In genomic region chr12:105549835-105550802, GRCm38 (mm10) we compare ENCODE assay signal across 32 mouse cellular contexts. TPM values are rescaled to one million over a fixed set of nuclear protein-coding genes. Genes with fewer than 3 reads are reported as not detected.
DNase-seq lines count a peak whose midpoint lies in the region; ATAC-seq and TF ChIP-seq lines count a peak whose summit lies in the region.
"Had no signal": no experiment of that assay in that cellular context is flagged by ENCODE, and none has a peak within 500 bp of the region (broad histone marks: within the 10 kb centered on the region; RNA-seq: fewer than 3 reads in every experiment).

No protein-coding gene starts in this region.

- no peak overlapping the region for H3K27ac ChIP-seq in hindbrain, postnatal 0 days
- no peak overlapping the region for H3K27ac ChIP-seq in hindbrain, embryonic 13.5 days
- no peak overlapping the region for H3K27ac ChIP-seq in midbrain, embryonic 11.5 days (ENCODE audit: low read depth, low read length)
- no peak overlapping the region for H3K27ac ChIP-seq in midbrain, embryonic 16.5 days (ENCODE audit: low read length)
- H3K27ac ChIP-seq: embryonic facial prominence, embryonic 10.5 days; embryonic facial prominence, embryonic 13.5 days; forebrain, embryonic 12.5 days; forebrain, embryonic 15.5 days; heart, adult 2 months; heart, embryonic 15.5 days; hindbrain, embryonic 10.5 days; hindbrain, embryonic 14.5 days had no signal

- no peak for TF ChIP-seq CTCF in hindbrain, postnatal 0 days (IDR thresholded peaks at IDR 0.05; ENCODE audit: low read depth)

- H3K9ac ChIP-seq in hindbrain, postnatal 0 days (replicated peaks; ENCODE audit: low read length) = 0 out of 2 replicates have a peak overlapping the region, but pooled peaks have one; percentile 9
- no peak overlapping the region for H3K9ac ChIP-seq in hindbrain, embryonic 13.5 days
- no peak overlapping the region for H3K9ac ChIP-seq in midbrain, embryonic 11.5 days (ENCODE audit: low read length)
- H3K9ac ChIP-seq in midbrain, embryonic 16.5 days (ENCODE audit: low read depth, low read length) = no peak overlapping the region
- H3K9ac ChIP-seq: embryonic facial prominence, embryonic 13.5 days; forebrain, embryonic 12.5 days; forebrain, embryonic 15.5 days; heart, embryonic 12.5 days; heart, embryonic 15.5 days; hindbrain, embryonic 14.5 days had no signal

- no peaks in the 10 kb centered on the region for H3K36me3 ChIP-seq in hindbrain, postnatal 0 days (ENCODE audit: insufficient read depth, low read length)
- H3K36me3 ChIP-seq in hindbrain, embryonic 13.5 days = no peaks in the 10 kb centered on the region
- no peaks in the 10 kb centered on the region for H3K36me3 ChIP-seq in midbrain, embryonic 11.5 days (ENCODE audit: control insufficient read depth, insufficient read depth, low read length)
- H3K36me3 ChIP-seq in midbrain, embryonic 16.5 days (ENCODE audit: control insufficient read depth, insufficient read depth, low read length) = no peaks in the 10 kb centered on the region
- H3K36me3 ChIP-seq in myocyte (ENCODE audit: control insufficient read depth, insufficient read depth) = no peaks in the 10 kb centered on the region
- H3K36me3 ChIP-seq: embryonic facial prominence, embryonic 10.5 days; embryonic facial prominence, embryonic 13.5 days; forebrain, embryonic 12.5 days; forebrain, embryonic 15.5 days; heart, embryonic 12.5 days; heart, embryonic 15.5 days; hindbrain, embryonic 10.5 days had no signal

- no peak overlapping the region for H3ac ChIP-seq in myocyte (ENCODE audit: control insufficient read depth, insufficient read length)

- H3K4me1 ChIP-seq in hindbrain, postnatal 0 days (ENCODE audit: insufficient read depth, low read length) = no peaks in the 10 kb centered on the region
- peaks cover 32% of the 10 kb centered on the region for H3K4me1 ChIP-seq in hindbrain, embryonic 13.5 days (replicated peaks)
- H3K4me1 ChIP-seq in midbrain, embryonic 11.5 days (ENCODE audit: control insufficient read depth, insufficient read depth, low read length) = peaks cover 3% of the 10 kb centered on the region; the same call in 1 of the 2 replicates
- peaks cover 7% of the 10 kb centered on the region; the same call in 1 of the 2 replicates for H3K4me1 ChIP-seq in midbrain, embryonic 16.5 days (ENCODE audit: control insufficient read depth, insufficient read depth, low read length)

- no peak for DNase-seq in hindbrain, postnatal 0 days (ENCODE audit: low spot score)
- peak; percentile 10 for DNase-seq in midbrain, embryonic 11.5 days (ENCODE audit: low spot score, missing footprints)
- DNase-seq in neural tube, embryonic 10.5 days (ENCODE audit: extremely low spot score, low spot score) = no peak
- DNase-seq in right cerebral cortex, adult 2 months (ENCODE audit: low spot score in 2 of 2) = no peak
- DNase-seq: adrenal gland, adult 8-10 months; adrenal gland, postnatal 25 days; B cell, adult 2 months; cerebellum, adult 11-12 months; cerebellum, adult 8-10 months; cerebellum, postnatal 10 days; cerebellum, postnatal 36 days; embryo, embryonic 11 days; gastrocnemius, postnatal 10 days; gastrocnemius, postnatal 36 days; heart, adult 2 months; heart, postnatal 10 days; heart, postnatal 36 days had no signal

- ATAC-seq in hindbrain, postnatal 0 days = no peak
- no peak for ATAC-seq in hindbrain, embryonic 13.5 days (ENCODE audit: low FRiP score)
- ATAC-seq in midbrain, embryonic 11.5 days (ENCODE audit: low FRiP score) = no peak
- ATAC-seq in midbrain, embryonic 16.5 days = no peak
- ATAC-seq: activated CD4-positive, CD25-positive, alpha-beta regulatory T cell, adult 4 months; forebrain, embryonic 15.5 days had no signal

- no peak overlapping the region for H3K4me3 ChIP-seq in hindbrain, postnatal 0 days (ENCODE audit: low read length)
- H3K4me3 ChIP-seq in hindbrain, embryonic 13.5 days = no peak overlapping the region
- no peak overlapping the region for H3K4me3 ChIP-seq in midbrain, embryonic 11.5 days (ENCODE audit: low read depth, low read length)
- no peak overlapping the region for H3K4me3 ChIP-seq in midbrain, embryonic 16.5 days (ENCODE audit: low read depth, low read length)
- no peak overlapping the region for H3K4me3 ChIP-seq in myocyte
- H3K4me3 ChIP-seq: embryonic facial prominence, embryonic 10.5 days; embryonic facial prominence, embryonic 13.5 days; erythroblast, embryonic 14.5 days; forebrain, embryonic 12.5 days; forebrain, embryonic 15.5 days; heart, adult 2 months; heart, embryonic 12.5 days; heart, embryonic 15.5 days; hindbrain, embryonic 10.5 days had no signal

- TF ChIP-seq POLR2A in myocyte (IDR thresholded peaks at IDR 0.05; ENCODE audit: insufficient read length, low read depth) = no peak

- no peaks in the 10 kb centered on the region for H3K79me2 ChIP-seq in myocyte (ENCODE audit: control insufficient read depth, insufficient read depth)

- H3K9me3 ChIP-seq in hindbrain, postnatal 0 days (ENCODE audit: low read length) = no peaks in the 10 kb centered on the region
- H3K9me3 ChIP-seq in hindbrain, embryonic 13.5 days = no peaks in the 10 kb centered on the region
- no peaks in the 10 kb centered on the region for H3K9me3 ChIP-seq in midbrain, embryonic 11.5 days (ENCODE audit: control insufficient read depth, low read length)
- no peaks in the 10 kb centered on the region for H3K9me3 ChIP-seq in midbrain, embryonic 16.5 days (replicated peaks; ENCODE audit: control insufficient read depth, low read length, poor library complexity, severe bottlenecking)
- H3K9me3 ChIP-seq: embryonic facial prominence, embryonic 10.5 days; embryonic facial prominence, embryonic 13.5 days; forebrain, embryonic 12.5 days; forebrain, embryonic 15.5 days; heart, embryonic 12.5 days; heart, embryonic 15.5 days; hindbrain, embryonic 10.5 days had no signal

- 76% methylated on average over 4 of the region's 4 CpGs for WGBS in hindbrain, postnatal 0 days
- 83% methylated on average over 4 of the region's 4 CpGs for WGBS in hindbrain, embryonic 13.5 days
- WGBS in midbrain, embryonic 11.5 days = 78% methylated on average over 4 of the region's 4 CpGs
- 88% methylated on average over 4 of the region's 4 CpGs for WGBS in midbrain, embryonic 16.5 days

- no peak overlapping the region for H3K4me2 ChIP-seq in hindbrain, postnatal 0 days (ENCODE audit: low read depth, low read length)
- no peak overlapping the region for H3K4me2 ChIP-seq in hindbrain, embryonic 13.5 days
- no peak overlapping the region for H3K4me2 ChIP-seq in midbrain, embryonic 11.5 days
- no peak overlapping the region for H3K4me2 ChIP-seq in midbrain, embryonic 16.5 days (ENCODE audit: low read length)
- H3K4me2 ChIP-seq in myocyte (ENCODE audit: low read depth) = no peak overlapping the region
- H3K4me2 ChIP-seq: embryonic facial prominence, embryonic 13.5 days; forebrain, embryonic 12.5 days; forebrain, embryonic 15.5 days; heart, embryonic 12.5 days; heart, embryonic 15.5 days; hindbrain, embryonic 14.5 days had no signal

- no peaks in the 10 kb centered on the region for H3K27me3 ChIP-seq in hindbrain, postnatal 0 days (ENCODE audit: insufficient read depth, low read length)
- H3K27me3 ChIP-seq in hindbrain, embryonic 13.5 days = peaks cover 26% of the 10 kb centered on the region
- H3K27me3 ChIP-seq in midbrain, embryonic 11.5 days (ENCODE audit: control insufficient read depth, insufficient read depth, low read length) = no peaks in the 10 kb centered on the region
- H3K27me3 ChIP-seq in midbrain, embryonic 16.5 days (ENCODE audit: control insufficient read depth, insufficient read depth, low read depth, low read length) = no peaks in the 10 kb centered on the region
- no peaks in the 10 kb centered on the region for H3K27me3 ChIP-seq in myocyte (ENCODE audit: control insufficient read depth, insufficient read depth, insufficient read length)
- H3K27me3 ChIP-seq: embryonic facial prominence, embryonic 13.5 days; forebrain, embryonic 15.5 days had no signal

TF ChIP-seq in myocyte, 11 proteins besides CTCF, POLR2A, EP300 and RAD21:
- TF ChIP-seq MYOD1 (IDR thresholded peaks at IDR 0.05; ENCODE audit: control insufficient read depth in 1 of 3, insufficient read length in 2 of 3, low read depth in 2 of 3) (peak in 2 of 3 experiments; percentile 60 to 73), SRF (IDR thresholded peaks at IDR 0.05; ENCODE audit: control insufficient read depth, insufficient read length, low read depth) (no peak), MYOG (IDR thresholded peaks at IDR 0.05; ENCODE audit: control insufficient read depth in 1 of 3, insufficient read depth in 1 of 3, insufficient read length in 2 of 3, low read depth in 2 of 3) (peak in 2 of 3 experiments; percentile 50 to 69)

RNA-seq across cellular contexts. Expression of gene Bdkrb2, which starts 12.9 kb away (rescaled TPM):
- 2.6 and 3.7 TPM in 2 replicates for total RNA-seq in hindbrain, postnatal 0 days (2014; rRNA removed)
- 0.90 and 0.98 TPM in 2 replicates for polyA plus RNA-seq in hindbrain, postnatal 0 days (2015; fragmentation: Nextera tagmentation; extraction: Ambion mirVana)
- 1.6 and 1.7 TPM in 2 replicates for polyA plus RNA-seq in hindbrain, embryonic 13.5 days (2015; fragmentation: Nextera tagmentation; extraction: Ambion mirVana)
- polyA plus RNA-seq in midbrain, embryonic 11.5 days (2014; fragmentation: Nextera tagmentation; extraction: Ambion mirVana) = 0.10 and 0.12 TPM in 2 replicates
- polyA plus RNA-seq in midbrain, embryonic 16.5 days (2015; fragmentation: Nextera tagmentation; extraction: Ambion mirVana) = 1.6 and 2.4 TPM in 2 replicates
- polyA plus RNA-seq in myocyte (2012; fragmentation: generic; extraction: Trizol) = 2.2 TPM
- total RNA-seq: granulocyte monocyte progenitor cell, adult 5-6 weeks had no signal
- polyA plus RNA-seq: activated CD4-positive, CD25-positive, alpha-beta regulatory T cell, adult 4 months; erythroblast, embryonic 14.5 days had no signal

RNA-seq across cellular contexts. Expression of gene Bdkrb1, which starts 52.8 kb away (rescaled TPM):
- total RNA-seq in hindbrain, postnatal 0 days (2014; rRNA removed) = 0.63 TPM in 1 of 2 replicates, not detected in the other
- 0.18 TPM in 1 of 2 replicates, not detected in the other for polyA plus RNA-seq in hindbrain, postnatal 0 days (2015; fragmentation: Nextera tagmentation; extraction: Ambion mirVana)
- polyA plus RNA-seq in hindbrain, embryonic 13.5 days (2015; fragmentation: Nextera tagmentation; extraction: Ambion mirVana) = 0.25 TPM in 1 of 2 replicates, not detected in the other
- 0.12 TPM in 1 of 2 replicates, not detected in the other for polyA plus RNA-seq in midbrain, embryonic 11.5 days (2014; fragmentation: Nextera tagmentation; extraction: Ambion mirVana)
- 0.14 TPM in 1 of 2 replicates, not detected in the other for polyA plus RNA-seq in midbrain, embryonic 16.5 days (2015; fragmentation: Nextera tagmentation; extraction: Ambion mirVana)
- polyA plus RNA-seq in myocyte (2012; fragmentation: generic; extraction: Trizol) = 1.00 TPM
- total RNA-seq: adrenal gland, adult 8-10 months; adrenal gland, postnatal 25 days; gastrocnemius, adult 18-20 months; granulocyte monocyte progenitor cell, adult 5-6 weeks; heart, adult 2 months; heart, postnatal 10 days; heart, postnatal 36 days had no signal
- polyA plus RNA-seq: embryonic facial prominence, embryonic 13.5 days; erythroblast, embryonic 14.5 days; forebrain, embryonic 12.5 days; heart, embryonic 12.5 days; heart, embryonic 15.5 days had no signal
